Mouse (Mus musculus) heart, postnatal 25 days (tissue): Measurements from ENCODE around the gene Fas. TPM values are rescaled to one million over a fixed set of nuclear protein-coding genes. Genes with fewer than 3 reads are reported as not detected.

Experiments used
- DNase-seq: peaks from one replicate; pipeline ENCODE4 v3.0.0; 2022; ENCODE audit warnings: low spot score
- intact Hi-C: fragments of 180-260 bp; cut with DNase I; formaldehyde crosslinking; loops from one replicate; pipeline ENCODE4 v1.15.1; 2025
- total RNA-seq, 2 experiments: library from RNA; stranded (reverse); gene quantifications; 2 replicates each; pipeline ENCODE4 v1.2.3; 2021

Gene Fas
- total RNA-seq, 2 experiments from 2014 or later = 9.5 to 11.1 TPM

DNA sequence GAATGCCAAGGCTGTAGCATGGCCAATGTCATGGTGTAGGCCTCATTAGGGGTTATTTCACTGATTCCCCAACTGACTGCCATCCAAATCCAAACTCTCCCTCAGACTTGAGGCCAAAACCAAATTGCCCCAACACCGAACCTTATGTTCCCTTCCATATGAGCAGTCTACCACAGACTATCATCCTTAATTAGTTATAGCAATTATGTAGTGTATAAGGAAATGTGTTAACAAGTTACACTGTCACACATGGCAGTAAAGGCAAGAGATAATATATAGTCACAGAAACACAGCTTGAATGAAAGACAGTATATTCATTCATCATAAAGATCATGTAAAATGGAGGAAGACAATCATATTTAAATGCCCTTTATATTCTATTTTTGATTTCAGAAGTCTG is 17.4 kb upstream of the Fas start:
- intact Hi-C loops = no loop called here
- DNase-seq = no peak

DNA sequence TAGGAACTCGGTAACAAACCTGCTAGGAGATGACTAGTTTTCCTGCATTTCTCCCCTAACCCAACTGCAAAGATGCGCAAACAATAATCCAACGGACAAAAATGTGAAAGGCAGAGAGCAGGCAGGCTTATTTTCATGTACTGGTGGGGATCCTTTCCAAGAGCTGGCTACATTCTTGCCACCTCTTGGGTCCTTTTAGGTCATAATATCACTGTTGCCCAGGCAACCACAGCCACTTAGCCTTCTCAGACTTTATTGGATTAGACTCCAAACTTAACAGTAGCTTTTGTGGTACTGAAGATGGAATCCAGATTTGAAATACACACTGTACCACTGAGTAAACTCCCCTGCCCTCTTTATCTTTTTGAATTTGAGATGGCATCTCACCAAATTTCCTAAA is 12.4 kb upstream of the Fas start:
- intact Hi-C loops = no loop called here
- DNase-seq = no peak

DNA sequence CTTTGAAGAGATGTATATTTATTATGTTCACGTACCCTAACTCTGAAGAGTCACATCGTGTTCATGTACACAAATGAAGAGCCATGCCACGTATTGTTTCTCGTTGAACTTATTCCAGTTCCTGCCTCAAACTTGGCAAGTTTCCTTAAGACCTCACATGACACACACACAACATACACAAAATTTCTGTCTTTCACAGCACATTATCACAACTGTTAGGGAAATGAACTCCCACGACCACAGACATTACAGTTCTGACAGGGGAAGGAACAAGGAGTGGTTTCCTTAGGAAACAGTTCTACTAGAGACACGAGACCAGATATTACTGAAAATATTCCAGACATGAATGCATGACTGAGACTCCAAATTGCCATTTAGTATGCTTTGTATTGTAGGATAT is 6.9 kb upstream of the Fas start:
- no peak for DNase-seq
- intact Hi-C loops = loop anchor here (1.0 kb wide), 1 partner anchor 39 kb away; no protein-coding TSS in a partner anchor

DNA sequence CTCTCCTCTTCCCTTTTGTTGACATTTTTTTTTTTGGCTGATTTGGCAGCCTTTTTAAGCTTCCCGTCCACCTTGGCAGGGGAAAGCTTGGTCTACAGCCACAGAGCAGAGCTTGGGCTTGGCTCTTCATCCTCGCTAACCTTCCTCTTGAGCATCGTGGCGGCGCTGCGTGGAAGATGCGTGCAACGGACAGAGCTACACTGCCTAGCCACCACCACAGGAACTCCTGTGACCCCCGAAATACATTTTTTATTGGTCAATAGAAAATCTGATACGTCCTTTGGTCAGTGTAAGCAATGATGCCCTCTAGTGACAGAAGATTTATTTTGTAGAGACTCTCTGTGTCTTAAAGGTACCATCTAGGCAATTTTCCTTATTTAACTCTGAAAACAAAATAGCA is 6.1 kb upstream of the Fas start:
- DNase-seq = no peak
- intact Hi-C loops = loop anchor here (1.0 kb wide), 1 partner anchor 40 kb away; no protein-coding TSS in a partner anchor

DNA sequence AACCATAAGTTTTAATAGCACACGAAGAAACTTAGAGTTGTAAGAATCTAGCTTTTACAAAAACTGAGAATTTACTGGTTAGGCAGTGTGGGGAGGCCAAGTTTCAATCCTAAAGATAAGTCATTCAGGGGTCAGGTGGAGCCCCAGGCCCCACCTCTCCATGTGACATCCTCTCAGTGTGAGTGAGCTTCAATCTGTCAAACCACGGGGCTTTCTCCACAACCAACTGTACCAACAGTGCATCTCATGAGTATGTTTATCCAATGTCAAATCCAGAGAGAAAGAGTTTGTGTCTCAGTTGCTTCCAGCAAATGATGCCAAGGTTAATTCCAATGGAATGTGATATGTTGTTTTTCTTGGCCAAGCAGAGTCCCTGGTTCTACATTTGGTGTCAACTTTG is 5.6 kb upstream of the Fas start:
- intact Hi-C loops = loop anchor here (1.0 kb wide), 1 partner anchor 41 kb away; no protein-coding TSS in a partner anchor

DNA sequence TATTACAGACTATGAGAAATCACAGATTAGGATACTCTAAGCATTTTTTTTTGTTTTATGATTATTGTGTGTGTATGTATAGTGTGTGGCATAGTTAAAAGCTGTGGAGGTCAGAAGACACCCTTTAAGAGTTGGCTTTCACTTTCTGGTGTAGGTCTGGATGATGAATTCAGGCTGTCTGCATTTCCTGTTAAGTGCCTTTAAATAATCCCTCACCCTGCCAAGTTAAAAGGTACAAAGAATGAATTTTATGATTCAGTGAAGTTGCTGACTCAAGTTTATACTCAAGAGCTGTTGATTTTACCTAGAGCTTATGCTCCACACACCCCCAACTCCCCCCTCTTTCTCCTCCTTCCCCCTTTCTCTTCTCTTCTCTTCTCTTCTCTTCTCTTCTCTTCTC is 3.2 kb upstream of the Fas start:
- intact Hi-C loops = no loop called here
- no peak for DNase-seq

More for the DNA sequence above, 5.6 kb upstream of the Fas start:
- no peak for DNase-seq

DNA sequence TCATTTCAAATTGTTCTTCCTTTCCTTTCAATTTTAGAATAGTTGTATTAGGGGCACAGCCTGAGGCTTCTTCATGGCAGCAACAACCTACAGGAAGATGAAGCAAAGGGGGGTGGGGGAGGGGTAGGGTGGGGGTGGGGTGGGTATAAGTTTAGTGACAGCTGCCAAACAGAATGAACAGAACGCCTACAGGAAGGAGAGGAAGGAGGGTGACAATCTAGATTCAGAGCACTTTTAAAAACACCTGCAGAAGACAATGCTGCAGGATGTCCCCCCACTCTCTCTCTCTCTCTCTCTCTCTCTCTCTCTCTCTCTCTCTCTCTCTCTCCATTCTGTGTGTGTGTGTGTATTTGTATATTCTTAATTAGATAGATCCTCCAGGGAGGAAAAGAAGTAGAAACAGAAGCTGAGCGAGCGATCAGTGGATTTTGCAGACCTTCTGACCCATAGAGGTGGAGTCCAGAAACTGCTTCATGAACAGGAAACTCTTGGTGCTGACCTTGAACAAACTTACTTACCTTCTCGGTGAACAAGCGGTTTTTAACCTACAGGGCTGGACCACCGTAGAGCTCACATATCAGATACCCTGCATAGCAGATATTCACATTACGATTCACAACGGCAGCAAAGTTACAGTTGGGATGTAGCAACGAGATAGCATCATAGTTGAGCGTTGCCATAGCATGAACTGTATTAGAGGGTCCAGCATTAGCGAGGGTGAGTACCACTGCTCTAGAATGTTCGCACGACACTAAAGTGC is 2.6 kb upstream of the Fas start:
- DNase-seq = no peak
- intact Hi-C loops = no loop called here

DNA sequence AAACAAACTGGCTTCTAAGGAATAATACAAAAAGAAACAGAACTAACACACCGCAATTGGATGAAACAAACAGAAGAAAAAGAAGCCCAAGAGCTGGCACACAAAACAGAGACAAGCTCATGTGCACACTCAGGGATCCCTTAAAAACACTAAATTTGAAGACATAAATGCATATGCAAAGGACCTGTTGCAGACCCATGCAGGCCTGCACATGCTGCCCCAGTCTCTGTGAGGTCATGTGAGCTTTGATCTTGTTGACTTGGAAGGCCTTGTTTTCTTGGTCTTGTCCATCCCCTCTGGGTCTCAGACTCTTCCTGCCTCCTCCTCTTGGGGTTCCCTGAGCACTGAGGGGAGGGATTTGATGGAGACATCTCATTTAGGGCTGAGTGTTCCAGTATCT is 1.8 kb upstream of the Fas start:
- no peak for DNase-seq
- intact Hi-C loops = no loop called here

DNA sequence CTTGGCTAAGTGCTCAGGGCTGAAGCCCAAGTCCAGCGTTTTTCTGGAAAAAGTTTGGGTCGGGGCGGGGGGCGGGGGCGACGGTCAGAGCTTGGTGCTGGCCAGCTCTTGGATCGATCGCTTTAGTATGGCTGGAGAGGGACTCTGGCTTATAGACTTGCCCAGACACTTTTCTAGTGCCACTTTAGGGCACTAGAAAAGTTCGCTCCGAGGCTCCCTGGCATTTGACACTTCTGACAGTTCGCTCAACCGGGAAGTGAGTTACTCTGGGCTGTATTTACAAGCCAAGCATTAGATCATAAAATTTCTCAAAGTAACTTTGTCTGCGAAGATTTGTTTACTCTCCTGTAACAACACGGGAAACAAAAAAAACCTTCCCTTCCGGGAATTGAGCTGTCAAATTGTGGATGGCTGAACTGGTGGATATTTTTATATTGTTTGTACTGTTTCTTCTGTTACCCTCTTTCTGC is 441 bp downstream of the Fas start:
- intact Hi-C loops = loop anchor here (2.0 kb wide), 1 partner anchor 38 kb away; no protein-coding TSS in a partner anchor

DNA sequence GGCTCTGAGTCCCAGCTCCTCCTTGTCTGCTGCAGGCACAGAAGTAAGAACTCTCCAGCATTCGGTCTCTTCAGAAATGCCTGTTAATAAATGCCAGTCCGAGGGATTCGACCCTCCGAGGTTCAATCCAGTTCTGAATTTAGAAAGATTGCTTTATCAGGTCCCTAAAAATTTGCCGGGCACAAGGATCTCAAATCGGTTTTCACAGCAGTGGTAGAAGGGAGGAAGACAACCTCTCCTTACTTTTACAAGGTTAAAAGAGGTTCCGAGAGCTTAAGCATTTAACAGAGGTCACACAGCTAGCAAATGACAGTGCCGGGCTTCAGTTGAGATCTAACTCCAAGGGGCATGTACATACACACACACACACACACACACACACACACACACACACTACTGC is 913 bp downstream of the Fas start:
- DNase-seq = no peak
- intact Hi-C loops = loop anchor here (2.0 kb wide), 1 partner anchor 37 kb away; no protein-coding TSS in a partner anchor

More for the DNA sequence above, 441 bp downstream of the Fas start:
- DNase-seq = no peak

DNA sequence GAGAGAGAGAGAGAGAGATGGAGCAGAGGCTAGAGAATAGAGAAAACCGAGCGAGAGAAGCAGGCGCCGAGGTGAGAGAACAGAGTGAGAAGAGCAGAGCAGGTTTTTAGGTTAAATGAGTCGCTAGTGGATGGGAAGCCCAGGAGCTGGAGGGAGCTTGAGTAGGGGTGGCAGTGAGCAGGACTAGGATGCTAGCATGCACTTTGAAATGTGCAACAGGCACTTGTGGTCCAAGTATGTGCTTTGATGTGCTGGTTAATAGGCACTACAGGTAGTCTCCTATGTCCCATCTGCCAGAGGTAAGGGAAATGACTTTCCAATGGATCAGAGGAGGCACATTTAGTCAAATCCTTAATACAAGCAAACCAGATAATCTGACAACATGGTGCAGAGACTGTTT is 1.5 kb downstream of the Fas start:
- intact Hi-C loops = loop anchor here (2.0 kb wide), 1 partner anchor 37 kb away; no protein-coding TSS in a partner anchor
- no peak for DNase-seq

DNA sequence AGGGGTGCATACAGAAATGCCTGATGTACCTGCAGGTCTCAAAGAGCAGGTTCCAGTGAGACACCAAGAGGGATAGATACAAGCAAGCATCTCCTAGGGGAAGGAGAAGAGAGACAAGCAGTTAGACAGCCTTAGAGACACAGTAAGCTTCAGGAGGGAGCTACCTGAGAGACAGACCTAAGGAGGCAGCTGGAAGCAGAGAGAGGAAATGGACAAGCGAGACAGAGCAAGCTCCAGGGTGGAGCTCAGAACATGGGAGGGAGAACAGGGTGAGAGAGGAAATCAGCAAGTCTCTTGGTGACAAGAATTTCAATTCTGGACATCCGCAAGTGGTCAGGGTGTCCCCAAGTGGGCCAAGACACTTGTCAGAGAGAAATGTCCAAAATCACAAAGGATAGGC is 2.2 kb downstream of the Fas start:
- intact Hi-C loops = no loop called here
- no peak for DNase-seq

DNA sequence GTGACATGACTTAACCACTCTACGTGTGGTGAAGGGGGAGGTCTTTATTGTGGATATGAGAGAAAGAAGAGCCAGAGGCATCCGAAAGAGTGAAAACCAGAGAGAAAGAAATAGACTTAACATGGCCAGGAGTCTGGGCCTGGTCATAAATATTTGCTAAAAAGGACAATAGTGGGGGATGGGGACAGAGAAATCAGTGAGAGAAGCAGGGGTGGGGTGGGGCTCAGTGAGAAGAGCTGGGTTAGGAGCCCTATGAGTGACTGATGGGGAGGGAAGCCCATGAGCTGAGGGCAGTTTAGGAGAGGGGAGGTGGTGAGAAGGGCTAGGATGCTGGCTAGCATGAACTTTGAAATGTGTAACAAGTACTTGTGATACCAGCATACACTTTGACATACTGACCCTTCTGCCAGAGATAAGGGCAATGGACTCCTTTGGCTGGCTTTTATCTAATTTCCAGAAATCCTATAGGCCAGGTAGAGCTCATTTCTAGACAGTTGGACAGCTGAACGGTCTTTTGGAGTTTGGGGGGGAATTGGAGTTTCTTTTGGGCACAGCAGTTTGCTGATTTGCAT is 3.0 kb downstream of the Fas start:
- no peak for DNase-seq
- intact Hi-C loops = no loop called here

DNA sequence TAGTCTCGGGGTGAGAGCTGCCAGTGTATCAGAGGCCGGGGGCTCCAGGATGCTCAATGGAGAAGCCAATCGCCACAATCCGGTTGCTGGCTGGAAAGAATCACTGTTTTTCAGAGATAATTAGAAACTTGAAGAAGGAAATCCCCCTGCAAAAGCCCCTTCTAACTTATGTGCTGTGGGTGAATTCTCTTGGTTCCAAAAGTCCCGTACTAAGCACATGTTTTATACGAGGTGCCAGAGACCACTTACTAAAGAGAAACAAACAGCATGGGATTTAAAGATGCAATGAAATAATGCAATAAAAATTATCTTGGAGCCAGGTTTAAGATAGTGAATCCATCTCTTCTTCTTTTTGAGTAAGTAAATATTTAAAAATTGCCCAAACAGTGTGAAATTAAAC is 5.0 kb downstream of the Fas start:
- DNase-seq = no peak
- intact Hi-C loops = no loop called here

DNA sequence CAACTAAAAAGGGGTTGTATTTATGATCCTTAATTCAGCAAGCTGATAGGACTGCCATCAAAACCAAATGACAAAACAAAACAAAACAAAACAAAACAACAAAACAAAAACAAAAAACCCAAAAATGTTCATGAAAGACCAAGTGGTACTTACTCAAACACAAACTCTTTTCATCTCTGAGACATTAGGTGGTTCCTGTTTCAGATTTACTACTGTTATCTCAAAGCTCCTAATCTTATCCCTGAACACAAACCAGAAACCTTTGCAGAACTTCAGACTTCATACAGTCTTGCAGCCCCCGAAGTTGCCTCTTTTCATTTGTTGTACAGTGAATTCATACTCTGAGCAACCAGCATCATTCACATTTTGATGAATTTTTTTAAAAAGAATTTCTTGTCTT is 8.1 kb downstream of the Fas start:
- intact Hi-C loops = no loop called here
- no peak for DNase-seq

DNA sequence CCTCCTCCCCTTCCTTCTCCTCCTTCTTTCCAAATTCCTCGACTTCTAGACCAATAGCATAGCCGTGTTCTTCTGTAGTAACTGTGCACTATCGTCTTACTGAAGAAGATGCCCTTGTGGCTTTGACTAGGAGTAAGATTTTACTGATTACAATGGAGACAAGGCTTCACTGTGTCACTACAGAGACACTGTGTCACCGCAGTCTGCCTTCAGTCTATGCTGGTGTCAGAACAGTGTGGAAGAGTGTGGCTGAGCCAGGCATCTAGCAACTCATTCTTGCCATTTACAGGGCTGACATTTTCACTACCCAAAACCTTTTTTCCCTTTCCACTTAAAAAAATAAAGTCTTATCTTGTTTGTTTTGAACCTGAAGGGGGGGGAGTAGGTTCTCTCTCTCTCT is 8.8 kb downstream of the Fas start:
- DNase-seq = no peak
- intact Hi-C loops = no loop called here

DNA sequence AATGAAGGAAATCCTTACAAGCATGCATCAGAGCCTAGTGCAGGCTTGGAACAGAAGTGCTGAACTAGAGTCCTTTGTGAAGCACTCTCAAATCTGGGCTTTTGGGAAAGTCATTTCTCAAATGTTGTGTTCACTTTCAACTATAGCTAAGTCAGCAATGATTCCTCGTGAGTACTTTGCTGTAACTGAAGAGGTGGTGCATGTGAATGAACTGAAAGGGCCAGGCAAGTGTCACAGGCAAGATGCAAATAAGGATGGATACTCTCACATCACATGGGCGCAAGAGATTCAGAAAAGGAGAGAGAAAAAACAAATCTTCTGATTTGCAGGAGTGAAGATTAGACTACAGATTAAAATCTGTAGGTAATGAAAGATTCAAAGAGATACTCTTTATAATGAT is 10.0 kb downstream of the Fas start:
- intact Hi-C loops = no loop called here
- no peak for DNase-seq

DNA sequence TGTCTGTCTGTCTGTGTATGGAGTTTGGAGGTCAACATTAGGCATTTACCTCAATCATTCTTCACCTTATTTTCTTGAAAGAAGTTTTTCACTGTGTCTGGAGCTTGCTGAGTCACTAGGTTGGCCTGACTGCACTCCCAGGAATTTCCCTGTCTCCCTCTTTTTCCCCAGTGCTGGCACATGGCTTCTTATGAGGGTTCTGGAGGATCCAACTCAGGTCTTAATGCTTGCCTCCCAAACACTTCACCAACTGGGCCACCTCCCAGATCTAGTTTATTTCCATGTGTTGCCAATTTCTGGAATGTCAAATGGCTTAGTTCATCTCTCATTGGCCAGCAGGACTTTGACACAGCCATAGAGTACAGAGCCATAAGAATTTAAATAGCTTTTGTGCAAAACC is 14.5 kb downstream of the Fas start:
- intact Hi-C loops = no loop called here
- DNase-seq = no peak

DNA sequence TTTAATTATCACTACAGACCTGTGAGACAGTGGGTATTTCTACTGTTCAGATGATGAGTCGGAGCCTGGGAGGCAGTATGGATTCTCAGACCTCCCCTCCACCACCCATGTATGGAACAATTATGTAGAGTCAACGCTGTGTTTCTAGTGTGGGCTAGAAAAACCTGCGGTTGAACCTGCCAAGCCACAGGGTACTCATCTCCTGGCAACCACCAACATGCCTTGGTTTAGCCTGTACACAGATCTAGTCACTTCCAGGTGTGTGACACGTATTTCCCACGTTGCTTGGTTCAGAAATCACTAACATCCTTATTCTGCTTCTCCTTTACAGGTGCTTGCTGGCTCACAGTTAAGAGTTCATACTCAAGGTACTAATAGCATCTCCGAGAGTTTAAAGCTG is 16.3 kb downstream of the Fas start:
- DNase-seq = no peak
- intact Hi-C loops = no loop called here

DNA sequence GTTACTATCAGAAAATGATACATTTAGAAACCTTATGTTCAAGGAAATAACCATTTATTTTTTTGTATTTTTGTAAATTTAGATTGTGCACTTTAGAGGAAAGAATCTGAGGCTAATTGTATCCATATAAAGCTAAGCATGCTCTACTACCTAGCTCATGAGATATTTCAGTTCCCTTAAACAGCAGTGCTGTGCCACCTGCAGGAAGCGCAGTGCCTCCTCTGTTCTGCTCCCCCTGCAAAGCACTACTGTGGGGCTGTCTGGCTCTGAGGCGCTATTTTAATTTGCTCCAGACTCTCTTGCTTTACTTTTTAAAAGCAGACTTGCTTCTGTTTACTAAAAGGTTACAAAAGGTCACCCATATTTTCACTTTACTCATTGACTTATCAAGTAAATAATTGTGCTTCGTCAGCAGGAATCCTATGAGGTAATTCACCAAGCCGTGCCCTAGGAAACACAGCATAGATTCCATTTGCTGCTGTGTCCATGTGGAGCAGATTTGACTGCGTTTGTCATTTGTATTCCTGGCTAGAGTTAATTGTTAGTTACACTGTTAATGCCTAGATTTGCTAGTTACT is 21.8 kb downstream of the Fas start:
- intact Hi-C loops = no loop called here
- no peak for DNase-seq

DNA sequence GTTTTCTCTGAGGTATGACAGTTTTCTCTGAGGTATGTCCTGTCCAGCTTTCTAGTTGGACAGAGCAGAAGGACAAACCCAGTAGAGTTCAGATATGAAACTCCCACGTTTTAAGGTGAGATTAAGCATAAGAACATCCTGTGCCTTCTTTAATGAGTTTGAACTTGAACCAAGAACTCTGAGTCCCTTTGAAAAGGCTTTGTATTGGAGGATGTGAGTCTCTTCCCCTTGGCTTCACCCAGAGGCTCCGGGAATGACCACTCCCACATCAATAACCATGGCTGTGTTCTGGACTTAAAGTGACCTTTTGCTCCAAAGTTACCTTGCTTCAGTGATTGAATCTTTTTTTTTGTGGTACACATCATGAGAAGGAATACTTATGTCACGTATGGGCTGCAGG is 37.6 kb downstream of the Fas start:
- intact Hi-C loops = loop anchor here (2.0 kb wide), 1 partner anchor 37 kb away; the partner anchor contains the start of gene Fas
- DNase-seq = no peak
